Mouse (Mus musculus) gastrocnemius, adult 2 months (tissue): Measurements from ENCODE around the gene Ssxb5. TPM values are rescaled to one million over a fixed set of nuclear protein-coding genes. Genes with fewer than 3 reads are reported as not detected.
"Not testable (repeated sequence)": the region's sequence is repeated elsewhere in the genome, so short reads cannot be mapped to it uniquely, and the experiment has no call there.

Experiments
- DNase-seq: peaks from one replicate; pipeline ENCODE4 v3.0.0; 2022
- H3K27ac ChIP-seq: fragments of 200-600 bp; 2 replicates; pipeline ENCODE4 v1.8.1; 2022; ENCODE audit warnings: mild to moderate bottlenecking
- H3K4me3 ChIP-seq: fragments of 200-600 bp; 2 replicates; pipeline ENCODE4 v1.8.1; 2022; ENCODE audit warnings: mild to moderate bottlenecking, moderate library complexity
- CTCF ChIP-seq: fragments of 200-600 bp; IDR thresholded peaks from 2 replicates; pipeline ENCODE4 v1.8.1; 2022; ENCODE audit warnings: antibody characterized with exemption, mild to moderate bottlenecking, moderate library complexity
- intact Hi-C: fragments of 180-260 bp; cut with DNase I; formaldehyde crosslinking; loops from one replicate; pipeline ENCODE4 v1.15.1; 2025
- long read RNA-seq, 2 experiments: library from polyadenylated mRNA; stranded (forward); transcript quantifications; one replicate each; pipeline ENCODE4 v2.0.0; 2021
- total RNA-seq, 2 experiments: library from RNA; stranded (reverse); gene quantifications; 2 replicates each; pipeline ENCODE4 v1.2.3; 2021

The Ssxb5 gene
- not detected for total RNA-seq
- long read RNA-seq, experiment 1, result 0 reads
- long read RNA-seq, experiment 2, result 0 reads

DNA sequence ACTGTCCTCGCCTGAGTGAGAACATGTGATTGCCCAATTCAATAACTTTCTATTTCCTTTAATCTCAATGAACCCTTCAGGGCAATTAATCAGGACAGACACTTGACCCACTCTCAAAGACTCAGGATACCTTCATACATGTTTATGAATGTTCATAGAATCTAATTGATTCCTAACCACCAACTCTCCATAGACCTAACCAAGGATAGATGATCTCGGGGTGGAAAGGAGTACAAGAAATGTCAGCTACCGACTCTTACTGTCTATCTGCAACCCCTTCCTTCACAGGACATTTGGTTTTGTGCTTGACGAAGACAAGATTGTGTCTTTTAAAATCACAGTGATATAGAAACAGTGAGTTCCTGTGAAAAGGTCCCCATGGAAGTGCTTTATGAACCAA lies at the start of gene Ssxb5:
Gene Ssxb5, plus strand, starts transcription at position 301 of the 400 bp plus-strand sequence.
- intact Hi-C loops, H3K27ac ChIP-seq, H3K4me3 ChIP-seq, DNase-seq: not testable (repeated sequence)

GRCm38 (mm10) chrX:8832043-8832442 lies 28.6 kb downstream of the Ssxb5 start:
- no peak overlapping the region for H3K4me3 ChIP-seq
- no peak overlapping the region for H3K27ac ChIP-seq
- intact Hi-C loops, result no loop called here
- TF ChIP-seq CTCF, result peak; percentile 55
- peak; percentile 36 for DNase-seq

DNA sequence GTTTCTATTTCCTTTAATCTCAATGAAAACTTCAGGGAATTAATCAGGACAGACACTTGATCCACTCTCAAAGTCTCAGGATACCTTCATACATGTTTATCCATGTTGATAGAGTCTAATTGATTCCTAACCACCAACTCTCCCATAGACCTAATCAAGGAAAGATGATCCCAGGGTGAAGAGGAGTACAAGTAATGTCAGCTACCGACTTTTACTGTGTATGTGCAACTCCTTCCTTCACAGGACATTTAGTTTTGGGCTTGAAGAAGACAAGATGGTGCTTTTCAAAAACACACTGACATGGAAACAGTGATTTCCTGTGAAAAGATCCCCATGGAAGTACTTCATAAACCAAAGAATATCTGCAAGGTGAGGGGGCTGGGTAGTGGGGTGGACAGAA lies 40.2 kb downstream of the Ssxb5 start, which contains the start of gene Gm6592:
Gene Gm6592, plus strand, starts transcription at position 301 of the 400 bp plus-strand sequence.
- Histone ChIP-seq H3K4me3 (no peak within 1 kb of the TSS), H3K27ac (no peak within 1 kb of the TSS)
- intact Hi-C loops, result no loop called here
- no peak for DNase-seq
- no peak for TF ChIP-seq CTCF

DNA sequence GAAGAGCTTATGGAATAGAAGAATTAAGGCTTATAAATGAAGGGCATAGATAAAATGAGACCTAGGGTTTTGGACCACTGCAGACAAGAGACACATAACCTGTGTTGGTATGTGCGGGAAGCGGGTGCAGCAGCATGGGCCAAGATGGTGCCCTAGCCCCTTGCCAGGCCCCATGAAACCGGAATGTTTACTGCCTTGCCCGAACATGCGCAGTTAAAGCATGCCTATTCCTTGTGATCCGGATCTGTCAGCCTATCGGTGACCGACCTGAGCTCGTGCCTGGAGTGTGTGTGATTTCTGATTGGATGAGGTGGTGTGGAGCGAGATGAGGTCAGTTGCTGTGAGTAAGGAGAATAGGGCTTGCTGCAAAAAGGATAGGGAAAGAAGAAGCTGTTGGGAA lies 49.0 kb downstream of the Ssxb5 start:
- no peak for DNase-seq
- no peak for TF ChIP-seq CTCF
- no peak overlapping the region for H3K27ac ChIP-seq
- no peak overlapping the region for H3K4me3 ChIP-seq
- intact Hi-C loops, result no loop called here

Other genes with a start within 250 kb of the Ssxb5 start
- not detected for gene Ssxb3, start 211.9 kb upstream of the Ssxb5 start, total RNA-seq
- gene Ssxb8, start 112.8 kb upstream of the Ssxb5 start, total RNA-seq, result not detected
- not detected for gene Ssx9, start 55.3 kb upstream of the Ssxb5 start, total RNA-seq
- not detected for gene Gm6592, start 40.3 kb downstream of the Ssxb5 start, total RNA-seq
- not detected for gene Gm5751, start 70.6 kb downstream of the Ssxb5 start, total RNA-seq
- under 1 TPM; 0.15 to 0.47 TPM for gene B630019K06Rik, start 88.7 kb downstream of the Ssxb5 start, total RNA-seq
- not detected for gene Fthl17b, start 159.3 kb downstream of the Ssxb5 start, total RNA-seq
- not detected for gene Fthl17c, start 172.9 kb downstream of the Ssxb5 start, total RNA-seq
- gene Fthl17d, start 183.1 kb downstream of the Ssxb5 start, total RNA-seq, result not detected
- gene Fthl17e, start 229.8 kb downstream of the Ssxb5 start, total RNA-seq, result not detected